Mouse (Mus musculus) MEL (cell line): ENCODE measurements around the gene Tmem182. TPM values are rescaled to one million over a fixed set of nuclear protein-coding genes. Genes with fewer than 3 reads are reported as not detected.
A peak's percentile ranks its signal among the peaks of the same experiment; 100 is the strongest.

Experiments used
- DNase-seq: peaks from one replicate; pipeline ENCODE4 v3.0.0; 2011; ENCODE audit warnings: low read depth, low spot score
- H3K27ac ChIP-seq: 2 replicates; pipeline ENCODE4 v1.5.1; 2012; ENCODE audit warnings: low read depth, mild to moderate bottlenecking, control low read depth, low read length, moderate library complexity; ENCODE audit not compliant: control insufficient read depth
- H3K27me3 ChIP-seq, 2 experiments: fragments of 150-350 bp in 1 of 2; sonication (generic) in 1 of 2; 2 replicates each; pipeline ENCODE4 v1.6.1; 2012; ENCODE audit warnings: low read length in 2 of 2, mild to moderate bottlenecking in 2 of 2, improper control_type of control experiment in 1 of 2, moderate library complexity in 1 of 2; ENCODE audit not compliant: insufficient read depth in 2 of 2, control insufficient read depth in 1 of 2
- H3K36me3 ChIP-seq, 2 experiments: 2 replicates each; pipeline ENCODE4 v1.6.1; 2012 to 2014; ENCODE audit warnings: low read length in 2 of 2, improper control_type of control experiment in 1 of 2, inconsistent platforms in 1 of 2, mild to moderate bottlenecking in 1 of 2; ENCODE audit not compliant: insufficient read depth in 2 of 2, control insufficient read depth in 1 of 2
- H3K4me1 ChIP-seq, 2 experiments: fragments of 150-350 bp in 1 of 2; sonication (generic) in 1 of 2; 2 replicates each; pipeline ENCODE4 v1.6.1; 2012; ENCODE audit warnings: low read length in 2 of 2, improper control_type of control experiment in 1 of 2, mild to moderate bottlenecking in 1 of 2; ENCODE audit not compliant: insufficient read depth in 2 of 2, control insufficient read depth in 1 of 2
- H3K4me3 ChIP-seq, 2 experiments: fragments of 150-350 bp in 1 of 2; sonication (generic) in 1 of 2; 2 replicates each; pipeline ENCODE4 v1.5.1; 2012; ENCODE audit warnings: low read depth in 2 of 2, low read length in 2 of 2, mild to moderate bottlenecking in 2 of 2, moderate library complexity in 2 of 2, control low read depth in 1 of 2, improper control_type of control experiment in 1 of 2; ENCODE audit not compliant: control insufficient read depth in 1 of 2, insufficient read depth in 1 of 2
- H3K79me2 ChIP-seq: 2 replicates; pipeline ENCODE4 v1.6.1; 2012; ENCODE audit warnings: mild to moderate bottlenecking, low read length, moderate library complexity; ENCODE audit not compliant: control insufficient read depth, poor library complexity, insufficient read depth
- H3K9ac ChIP-seq: 2 replicates; pipeline ENCODE4 v1.6.1; 2012; ENCODE audit warnings: low read depth, mild to moderate bottlenecking, control low read depth, low read length, moderate library complexity; ENCODE audit not compliant: control insufficient read depth, poor library complexity, severe bottlenecking
- H3K9me3 ChIP-seq: fragments of 150-350 bp; sonication (generic); replicated peaks from 2 replicates; pipeline ENCODE4 v1.6.1; 2012; ENCODE audit warnings: mild to moderate bottlenecking, low read length, improper control_type of control experiment, moderate library complexity; ENCODE audit not compliant: insufficient read depth
- BHLHE40 ChIP-seq: IDR thresholded peaks from 2 replicates; pipeline ENCODE4 v1.6.1; 2012; ENCODE audit warnings: low read depth, mild to moderate bottlenecking, inconsistent platforms, low read length, improper control_type of control experiment, borderline replicate concordance
- CHD1 ChIP-seq: IDR thresholded peaks from 2 replicates; pipeline ENCODE4 v1.6.1; 2012; ENCODE audit warnings: low read depth, mild to moderate bottlenecking, inconsistent platforms, low read length, improper control_type of control experiment
- CHD2 ChIP-seq: IDR thresholded peaks from 2 replicates; pipeline ENCODE4 v1.6.1; 2011; ENCODE audit warnings: low read length, improper control_type of control experiment
- ELF1 ChIP-seq: IDR thresholded peaks from 2 replicates; pipeline ENCODE4 v1.6.1; 2014; ENCODE audit warnings: low read depth, mild to moderate bottlenecking, inconsistent platforms, low read length, improper control_type of control experiment, moderate library complexity
- EP300 ChIP-seq, 2 experiments: IDR thresholded peaks; 2 replicates each; pipeline ENCODE4 v1.6.1; 2011; ENCODE audit warnings: improper control_type of control experiment in 2 of 2, low read length in 2 of 2, low read depth in 1 of 2, mild to moderate bottlenecking in 1 of 2
- GATA1 ChIP-seq: IDR thresholded peaks from 2 replicates; pipeline ENCODE4 v1.6.1; 2011; ENCODE audit warnings: low read depth, low read length, improper control_type of control experiment
- KAT2A ChIP-seq: conservative IDR thresholded peaks from 2 replicates; pipeline ENCODE4 v1.6.1; 2012; ENCODE audit warnings: low read depth, low read length, improper control_type of control experiment, inconsistent platforms
- MAFK ChIP-seq: IDR thresholded peaks from 2 replicates; pipeline ENCODE4 v1.6.1; 2011; ENCODE audit warnings: low read depth, mild to moderate bottlenecking, low read length, improper control_type of control experiment, borderline replicate concordance
- MAZ ChIP-seq: IDR thresholded peaks from 2 replicates; pipeline ENCODE4 v1.6.1; 2012; ENCODE audit warnings: low read depth, mild to moderate bottlenecking, inconsistent platforms, low read length, improper control_type of control experiment
- MYB ChIP-seq: IDR thresholded peaks from 2 replicates; pipeline ENCODE4 v1.6.1; 2011; ENCODE audit warnings: mild to moderate bottlenecking, low read depth, low read length, improper control_type of control experiment
- MYC ChIP-seq: IDR thresholded peaks from 2 replicates; pipeline ENCODE4 v1.6.1; 2011; ENCODE audit warnings: low read depth, mild to moderate bottlenecking, low read length, improper control_type of control experiment, moderate library complexity
- POLR2AphosphoS2 ChIP-seq: IDR thresholded peaks from 2 replicates; pipeline ENCODE4 v1.6.1; 2011; ENCODE audit warnings: low read length, improper control_type of control experiment
- POLR2AphosphoS5 ChIP-seq: IDR thresholded peaks from 2 replicates; pipeline ENCODE4 v1.6.1; 2012; ENCODE audit warnings: low read depth, borderline replicate concordance, mild to moderate bottlenecking, inconsistent platforms, low read length, moderate library complexity, mixed read lengths
- RCOR1 ChIP-seq: IDR thresholded peaks from 2 replicates; pipeline ENCODE4 v1.6.1; 2012; ENCODE audit warnings: low read depth, mild to moderate bottlenecking, inconsistent platforms, low read length, improper control_type of control experiment
- SIN3A ChIP-seq: IDR thresholded peaks from 2 replicates; pipeline ENCODE4 v1.6.1; 2012; ENCODE audit warnings: low read length, improper control_type of control experiment, inconsistent platforms
- SMC3 ChIP-seq: IDR thresholded peaks from 2 replicates; pipeline ENCODE4 v1.6.1; 2011; ENCODE audit warnings: low read depth, low read length, improper control_type of control experiment
- TCF12 ChIP-seq: IDR thresholded peaks from 2 replicates; pipeline ENCODE4 v1.6.1; 2014; ENCODE audit warnings: low read depth, mild to moderate bottlenecking, inconsistent platforms, low read length, improper control_type of control experiment, moderate library complexity
- USF1 ChIP-seq: IDR thresholded peaks from 2 replicates; pipeline ENCODE4 v1.6.1; 2014; ENCODE audit warnings: low read depth, mild to moderate bottlenecking, inconsistent platforms, low read length, improper control_type of control experiment, moderate library complexity
- USF2 ChIP-seq, 2 experiments: IDR thresholded peaks; 2 replicates each; pipeline ENCODE4 v1.6.1; 2011 to 2012; ENCODE audit warnings: improper control_type of control experiment in 2 of 2, low read length in 2 of 2, borderline replicate concordance in 1 of 2, inconsistent platforms in 1 of 2, low read depth in 1 of 2, mild to moderate bottlenecking in 1 of 2; ENCODE audit not compliant: insufficient read depth in 1 of 2
- ZC3H11A ChIP-seq: IDR thresholded peaks from 2 replicates; pipeline ENCODE4 v1.6.1; 2012; ENCODE audit warnings: low read depth, mild to moderate bottlenecking, inconsistent platforms, low read length, improper control_type of control experiment
- ZKSCAN1 ChIP-seq: IDR thresholded peaks from 2 replicates; pipeline ENCODE4 v1.6.1; 2012; ENCODE audit warnings: low read depth, mild to moderate bottlenecking, inconsistent platforms, low read length, improper control_type of control experiment, moderate library complexity
- polyA plus RNA-seq, 2 experiments: library from polyadenylated mRNA; stranded (reverse) in 1 of 2; unstranded in 1 of 2; fragments of >175 nt in 1 of 2; fragments of >200 nt in 1 of 2; gene quantifications; 2 replicates each; pipeline versions ENCODE4 v1.2.1 to v1.2.4; 2012; ENCODE audit warnings: low replicate concordance in 2 of 2, low read depth in 1 of 2; ENCODE audit not compliant: insufficient read length in 2 of 2, insufficient read depth in 1 of 2, missing spikeins in 1 of 2
- total RNA-seq: library from RNA; depleted of rRNA; stranded (reverse); fragments of 300-350 nt; gene quantifications from 2 replicates; pipeline ENCODE4 v1.2.3, GENCODE M21; 2012

Tmem182 gene
- total and polyA plus RNA-seq, 3 experiments: not detected

GRCm38 (mm10) chr1:40799121-40799520 is 6.3 kb upstream of the Tmem182 start:
- Histone ChIP-seq H3K79me2 (no peaks in the 10 kb centered on the region), H3K27me3 (no peaks in the 10 kb centered on the region), H3K27ac (no peak overlapping the region), H3K9ac (no peak overlapping the region), H3K4me3 (no peak overlapping the region), H3K4me1 (peaks cover 0 to 3% of the 10 kb centered on the region in 2 experiments; a peak in 1 of 4 replicates), H3K9me3 (no peaks in the 10 kb centered on the region), H3K36me3 (0 out of 4 replicates have a peak, but pooled peaks cover 0 to 2% of the 10 kb centered on the region in 2 experiments)
- no peak for TF ChIP-seq POLR2AphosphoS2
- TF ChIP-seq SMC3: no peak
- no peak for TF ChIP-seq MYB
- TF ChIP-seq ZC3H11A: no peak
- no peak for TF ChIP-seq MAFK
- no peak for TF ChIP-seq CHD1
- TF ChIP-seq CHD2: no peak
- TF ChIP-seq BHLHE40: no peak
- no peak for TF ChIP-seq EP300 (IDR thresholded peaks at IDR 0.05; ENCODE audit: low read depth in 1 of 2, low read length in 2 of 2)
- TF ChIP-seq ELF1: no peak
- TF ChIP-seq POLR2AphosphoS5: no peak
- no peak for TF ChIP-seq USF1
- no peak for TF ChIP-seq KAT2A
- TF ChIP-seq ZKSCAN1: no peak
- DNase-seq: no peak

DNA sequence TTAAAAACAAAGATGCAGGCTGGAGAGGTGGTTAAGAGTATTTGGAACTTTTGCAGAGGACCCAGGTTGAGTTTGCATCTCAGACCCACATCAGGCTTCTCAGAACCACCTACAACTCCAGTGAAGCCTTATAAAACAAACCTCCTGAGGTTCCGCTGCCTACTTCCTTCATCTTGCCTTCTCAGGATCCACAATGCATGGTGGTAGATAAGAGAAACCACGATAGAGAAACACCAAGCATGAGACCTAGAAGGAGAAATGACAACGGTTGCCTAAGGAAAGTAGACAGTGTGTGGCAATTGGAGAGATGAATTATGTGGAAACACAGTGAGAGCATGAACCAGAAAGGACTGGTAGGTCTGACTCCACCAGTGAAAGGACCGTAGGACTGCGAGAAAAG is 4.5 kb upstream of the Tmem182 start:
- H3K27ac ChIP-seq: no peak overlapping the region
- TF ChIP-seq MYC: peak; percentile 69
- TF ChIP-seq GATA1: peak; percentile 74
- TF ChIP-seq RCOR1: peak; percentile 44; the same call in 1 of the 2 replicates
- no peak for TF ChIP-seq USF2 (IDR thresholded peaks at IDR 0.05; ENCODE audit: borderline replicate concordance in 1 of 2, insufficient read depth in 1 of 2, low read depth in 1 of 2, low read length in 2 of 2)
- peak; percentile 50; the same call in 1 of the 2 replicates for TF ChIP-seq ELF1
- TF ChIP-seq BHLHE40: no peak
- TF ChIP-seq EP300 (IDR thresholded peaks at IDR 0.05; ENCODE audit: low read depth in 1 of 2, low read length in 2 of 2): peak; percentile 74 to 78; a peak in 3 of 4 replicates
- peak; percentile 37 for TF ChIP-seq SIN3A
- no peak for TF ChIP-seq MAZ
- peak; percentile 54; the same call in 1 of the 2 replicates for TF ChIP-seq TCF12
- peak; percentile 67 for DNase-seq
- no peak overlapping the region for H3K4me3 ChIP-seq
- no peaks in the 10 kb centered on the region for H3K79me2 ChIP-seq
- H3K4me1 ChIP-seq: peaks cover 0 to 3% of the 10 kb centered on the region in 2 experiments; a peak in 1 of 4 replicates
- H3K9me3 ChIP-seq: no peaks in the 10 kb centered on the region
- 0 out of 4 replicates have a peak, but pooled peaks cover 0 to 2% of the 10 kb centered on the region in 2 experiments for H3K36me3 ChIP-seq
- no peaks in the 10 kb centered on the region for H3K27me3 ChIP-seq
- H3K9ac ChIP-seq: no peak overlapping the region
